Mouse (Mus musculus) embryonic facial prominence, embryonic 14.5 days (tissue): Measurements from ENCODE around the gene Gm17509. TPM values are rescaled to one million over a fixed set of nuclear protein-coding genes. Genes with fewer than 3 reads are reported as not detected.

ENCODE experiments used
- ATAC-seq: fragments of 200-750 bp; cut with Nextera tagmentation; 2 replicates; pipeline ENCODE4 v1.8.0; 2017; ENCODE audit warnings: low read depth, moderate number of reproducible peaks, moderate TSS enrichment
- DNase-seq: peaks from one replicate; pipeline ENCODE4 v3.0.0-alpha.2; 2015; ENCODE audit warnings: low spot score
- H3K27ac ChIP-seq: fragments of 300-500 bp; sonication (generic); replicated peaks from 2 replicates; pipeline ENCODE4 v1.5.1; 2014; ENCODE audit warnings: low read depth, mild to moderate bottlenecking, low read length, moderate library complexity
- H3K27me3 ChIP-seq: fragments of 300-500 bp; sonication (generic); replicated peaks from 2 replicates; pipeline ENCODE4 v1.6.1; 2014; ENCODE audit warnings: low read length; ENCODE audit not compliant: control insufficient read depth, insufficient read depth
- H3K36me3 ChIP-seq: fragments of 300-500 bp; sonication (generic); 2 replicates; pipeline ENCODE4 v1.6.1; 2014; ENCODE audit warnings: low read length, mixed read lengths; ENCODE audit not compliant: control insufficient read depth, insufficient read depth
- H3K4me1 ChIP-seq: fragments of 300-500 bp; sonication (generic); 2 replicates; pipeline ENCODE4 v1.6.1; 2014; ENCODE audit warnings: antibody characterized with exemption, low read length; ENCODE audit not compliant: control insufficient read depth, insufficient read depth
- H3K4me2 ChIP-seq: fragments of 300-500 bp; sonication (generic); 2 replicates; pipeline ENCODE4 v1.6.1; 2014; ENCODE audit warnings: low read depth, mild to moderate bottlenecking, low read length, moderate library complexity, mixed read lengths
- H3K4me3 ChIP-seq: fragments of 300-500 bp; sonication (generic); 2 replicates; pipeline ENCODE4 v1.5.1; 2014; ENCODE audit warnings: low read depth, mild to moderate bottlenecking, low read length
- H3K9ac ChIP-seq: fragments of 300-500 bp; sonication (generic); 2 replicates; pipeline ENCODE4 v1.6.1; 2014; ENCODE audit warnings: low read depth, mild to moderate bottlenecking, low read length, moderate library complexity, mixed read lengths
- H3K9me3 ChIP-seq: fragments of 300-500 bp; sonication (generic); 2 replicates; pipeline ENCODE4 v1.6.1; 2016; ENCODE audit warnings: low read length; ENCODE audit not compliant: control insufficient read depth
- WGBS: fragments of 180-500 bp; shearing (Covaris S2); extraction: QIAGEN DNeasy Blood & Tissue Kit; methylation state at CpG from one replicate; pipeline ENCODE4 v1.1.7; 2014; 5-methylcytosine and 5-hydroxymethylcytosine counted together
- polyA plus RNA-seq: library from polyadenylated mRNA; unstranded; fragments of >200 nt; fragmentation: Nextera tagmentation; extraction: Ambion mirVana; gene quantifications from 2 replicates; pipeline ENCODE4 v1.2.1, GENCODE M21; 2014

The Gm17509 gene
- polyA plus RNA-seq, 1 experiment from 2014 or later: 0.19 TPM

DNA sequence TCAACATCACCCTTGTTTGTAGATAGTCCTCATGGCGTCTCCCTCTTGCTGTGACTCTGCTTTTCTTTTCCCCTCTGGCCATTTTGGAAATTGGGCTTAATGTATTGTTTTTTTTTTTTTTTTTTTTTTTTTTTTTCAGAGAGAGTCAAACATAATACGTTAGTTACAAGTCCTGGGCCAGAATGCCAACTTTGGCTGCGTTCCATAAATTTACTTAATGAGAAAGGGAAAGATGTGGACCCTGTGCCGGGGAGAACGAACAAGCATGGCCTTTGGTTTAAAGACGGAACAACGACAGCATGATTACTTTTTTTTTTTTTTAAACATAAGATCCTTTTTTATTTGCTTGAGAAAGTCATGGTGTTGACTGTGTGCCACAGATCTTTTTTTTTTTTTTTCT lies 13.6 kb upstream of the Gm17509 start:
- no peaks in the 10 kb centered on the region for H3K27me3 ChIP-seq
- H3K36me3 ChIP-seq: no peaks in the 10 kb centered on the region
- no peak for ATAC-seq
- H3K4me2 ChIP-seq: no peak overlapping the region
- 0 out of 2 replicates have a peak, but pooled peaks cover 3% of the 10 kb centered on the region for H3K9me3 ChIP-seq
- WGBS: 59% methylated on average over 7 of the region's 7 CpGs
- no peak for DNase-seq
- no peak overlapping the region for H3K4me3 ChIP-seq
- no peak overlapping the region for H3K9ac ChIP-seq
- H3K27ac ChIP-seq: no peak overlapping the region
- H3K4me1 ChIP-seq: peaks cover 9% of the 10 kb centered on the region; the same call in 1 of the 2 replicates

DNA sequence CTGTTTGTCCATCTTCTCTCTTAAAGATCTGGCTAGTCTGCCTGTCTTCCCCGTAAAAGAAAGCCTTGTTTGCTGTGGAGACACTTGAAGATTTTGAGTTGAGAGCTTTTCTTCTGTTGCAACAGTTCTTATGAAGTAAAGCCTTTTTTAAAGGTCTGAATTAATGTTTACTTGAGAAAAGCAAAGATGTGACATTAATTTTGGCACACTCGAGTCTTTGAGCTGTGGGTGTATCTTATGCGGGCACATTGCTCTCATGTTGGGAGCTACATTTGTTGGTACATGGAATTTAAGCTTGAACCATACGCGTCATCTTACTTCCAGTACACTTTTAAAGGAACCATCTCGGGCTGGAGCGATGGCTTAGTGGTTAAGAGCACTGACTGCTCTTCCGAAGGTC lies 12.9 kb upstream of the Gm17509 start:
- Histone ChIP-seq H3K36me3 (no peaks in the 10 kb centered on the region), H3K9me3 (no peaks in the 10 kb centered on the region), H3K27me3 (no peaks in the 10 kb centered on the region), H3K27ac (no peak overlapping the region; the same call in 1 of the 2 replicates), H3K4me2 (no peak overlapping the region), H3K4me1 (peaks cover 9% of the 10 kb centered on the region; the same call in 1 of the 2 replicates), H3K4me3 (no peak overlapping the region), H3K9ac (no peak overlapping the region)
- no peak for ATAC-seq
- 86% methylated on average over 8 of the region's 8 CpGs for WGBS
- DNase-seq: no peak

DNA sequence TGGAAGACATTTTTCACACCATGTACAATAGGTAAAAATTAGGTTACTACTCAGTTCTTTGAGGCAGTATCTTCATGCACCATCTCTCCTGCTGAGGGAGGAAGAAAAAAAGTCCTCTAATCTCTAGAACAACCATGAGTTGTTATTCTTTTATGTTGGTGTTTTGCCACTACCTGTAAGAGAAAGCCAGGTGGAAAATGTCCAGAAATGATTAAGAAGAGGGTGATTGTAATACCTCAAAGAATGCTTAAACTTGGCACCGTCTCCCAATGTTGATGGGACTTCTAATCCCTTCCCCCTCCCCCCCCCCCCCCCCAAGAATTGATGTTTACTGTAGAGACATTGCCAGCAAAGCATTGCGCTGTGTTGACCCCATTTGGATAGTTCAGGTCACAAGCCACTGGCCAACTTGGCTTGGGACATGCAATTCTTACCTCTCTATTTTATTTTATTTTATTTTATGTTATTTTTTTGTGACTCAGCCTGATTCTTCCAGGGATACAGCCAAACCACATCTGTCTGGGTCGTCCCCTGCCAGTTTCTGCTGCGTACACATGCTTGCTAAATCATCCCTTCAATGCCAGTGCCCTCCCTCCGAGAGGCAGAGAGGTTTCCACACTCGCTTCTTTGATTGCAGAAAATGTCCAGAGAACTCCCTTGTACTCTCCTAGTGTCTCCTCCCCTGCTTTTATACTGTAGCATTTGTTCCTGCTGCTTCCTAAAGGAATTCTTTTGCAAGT lies 9.7 kb upstream of the Gm17509 start:
- H3K27ac ChIP-seq: no peak overlapping the region
- 57% methylated on average over 6 of the region's 6 CpGs for WGBS
- H3K9me3 ChIP-seq: no peaks in the 10 kb centered on the region
- no peaks in the 10 kb centered on the region for H3K27me3 ChIP-seq
- H3K9ac ChIP-seq: no peak overlapping the region
- no peak overlapping the region for H3K4me2 ChIP-seq
- no peaks in the 10 kb centered on the region for H3K36me3 ChIP-seq
- H3K4me1 ChIP-seq: peaks cover 2% of the 10 kb centered on the region; the same call in 1 of the 2 replicates
- no peak overlapping the region for H3K4me3 ChIP-seq
- peak; percentile 20; the same call in 1 of the 2 replicates for ATAC-seq
- peak; percentile 64 for DNase-seq

DNA sequence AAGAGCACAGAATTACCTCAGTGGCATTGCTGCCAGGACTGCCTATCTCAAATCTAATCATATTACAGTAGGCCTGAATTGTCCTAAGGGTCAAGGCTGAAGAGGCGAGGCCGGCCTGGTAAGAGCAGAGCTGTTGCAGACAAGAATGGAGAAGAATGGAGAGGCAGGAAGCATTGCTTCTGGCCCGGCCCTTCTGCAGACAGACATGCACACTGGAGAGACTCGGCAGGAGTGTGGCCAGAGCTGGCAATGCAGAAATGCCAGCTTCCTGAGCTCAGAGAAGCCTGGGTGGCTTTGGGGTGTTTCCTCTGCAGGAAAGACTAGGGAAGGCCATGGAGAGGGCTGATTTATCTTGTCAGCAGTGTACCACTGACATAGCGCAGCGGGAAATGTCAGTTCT lies 4.7 kb upstream of the Gm17509 start:
- ATAC-seq: no peak

DNA sequence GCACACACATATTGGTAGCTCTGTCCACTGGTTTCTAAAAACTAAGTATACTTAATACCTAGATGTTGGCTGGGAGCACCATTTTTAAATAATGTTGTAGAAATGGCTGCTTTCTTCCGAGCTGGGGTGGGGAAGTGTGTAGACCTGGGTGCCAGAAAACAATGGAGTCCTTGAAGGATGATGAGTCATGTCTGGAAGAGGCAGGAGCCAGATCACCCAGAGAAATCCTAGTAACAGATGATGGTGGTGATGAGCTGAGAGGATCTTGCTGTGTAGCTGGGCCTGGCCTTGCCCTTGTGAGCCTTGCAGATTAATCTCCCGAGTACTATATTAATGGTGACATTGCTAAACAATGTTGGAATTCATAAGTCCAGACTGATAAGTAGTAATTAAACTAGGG lies 4.0 kb upstream of the Gm17509 start:
- Histone ChIP-seq H3K27ac (no peak overlapping the region), H3K4me1 (peaks cover 9% of the 10 kb centered on the region; the same call in 1 of the 2 replicates), H3K27me3 (peaks cover 11% of the 10 kb centered on the region), H3K4me2 (no peak overlapping the region), H3K9ac (no peak overlapping the region), H3K4me3 (no peak overlapping the region), H3K9me3 (no peaks in the 10 kb centered on the region), H3K36me3 (no peaks in the 10 kb centered on the region)
- ATAC-seq (no peak), DNase-seq (no peak)
- 73% methylated on average over 2 of the region's 2 CpGs for WGBS

More for the DNA sequence above, 4.7 kb upstream of the Gm17509 start:
- H3K36me3 ChIP-seq: no peaks in the 10 kb centered on the region
- no peak overlapping the region for H3K4me2 ChIP-seq
- no peaks in the 10 kb centered on the region for H3K9me3 ChIP-seq
- H3K27ac ChIP-seq: no peak overlapping the region
- 0 out of 2 replicates have a peak, but pooled peaks cover 5% of the 10 kb centered on the region for H3K27me3 ChIP-seq
- DNase-seq: no peak
- H3K4me1 ChIP-seq: peaks cover 9% of the 10 kb centered on the region; the same call in 1 of the 2 replicates
- no peak overlapping the region for H3K4me3 ChIP-seq
- WGBS: 76% methylated on average over 6 of the region's 6 CpGs
- no peak overlapping the region for H3K9ac ChIP-seq

DNA sequence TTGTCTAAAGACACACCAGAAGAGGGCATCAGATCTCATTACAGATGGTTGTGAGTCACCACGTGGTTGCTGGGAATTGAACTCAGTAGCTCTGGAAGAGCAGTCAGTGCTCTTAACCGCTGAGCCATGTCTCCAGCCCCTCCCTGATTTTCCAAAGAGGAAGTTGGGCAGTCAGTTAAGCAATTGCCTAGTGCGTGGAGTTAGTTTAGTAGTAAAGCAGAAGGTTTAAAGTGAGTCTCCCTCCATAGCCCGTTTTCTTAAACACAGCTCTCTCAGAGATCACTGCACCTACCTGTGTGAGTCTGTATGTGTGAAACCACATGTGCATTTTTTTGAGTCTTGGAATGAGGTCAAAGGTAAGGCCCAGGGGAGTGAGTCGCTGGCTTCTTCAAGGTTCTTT lies 2.2 kb upstream of the Gm17509 start:
- Histone ChIP-seq H3K9me3 (no peaks in the 10 kb centered on the region), H3K27me3 (peaks cover 12% of the 10 kb centered on the region), H3K4me2 (no peak overlapping the region), H3K9ac (no peak overlapping the region), H3K27ac (no peak overlapping the region), H3K4me1 (peaks cover 9% of the 10 kb centered on the region; the same call in 1 of the 2 replicates), H3K4me3 (no peak overlapping the region), H3K36me3 (no peaks in the 10 kb centered on the region)
- ATAC-seq: no peak
- no peak for DNase-seq
- 41% methylated on average over 5 of the region's 5 CpGs for WGBS

DNA sequence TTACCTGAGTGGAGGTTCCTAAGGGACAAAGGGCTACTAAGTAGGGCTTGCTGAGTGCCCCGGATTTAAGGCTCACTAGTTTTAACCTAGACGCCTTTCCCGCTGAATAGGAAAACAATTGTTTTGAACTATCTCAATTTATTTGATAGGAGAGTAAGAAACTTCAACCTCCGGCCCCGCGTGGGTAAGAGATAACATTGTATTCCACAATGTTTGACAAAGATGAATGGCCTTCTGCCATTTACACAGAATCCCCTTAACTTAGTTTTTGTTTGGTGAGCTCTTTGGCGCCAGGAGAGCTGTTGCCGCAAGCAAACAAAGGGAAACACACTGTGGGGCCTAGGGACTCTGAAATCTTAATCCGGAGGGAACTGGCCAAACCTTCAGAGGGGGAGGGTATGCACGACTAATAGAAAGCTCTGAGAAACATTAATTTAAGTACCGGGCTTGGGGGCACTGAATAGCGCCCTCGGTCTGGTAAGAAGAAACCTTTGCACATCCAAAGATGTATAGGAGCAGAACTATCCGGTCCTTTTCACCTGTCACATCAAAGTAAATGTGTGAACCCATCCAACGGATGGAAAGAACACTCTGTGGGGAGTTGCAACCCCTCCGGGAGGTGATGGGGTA lies 889 bp downstream of the Gm17509 start:
- Histone ChIP-seq H3K4me3 (peak overlapping the region; percentile 65), H3K27ac (peak overlapping the region; percentile 71; the same call in 1 of the 2 replicates), H3K9ac (peak overlapping the region; percentile 72), H3K27me3 (peaks cover 12% of the 10 kb centered on the region), H3K4me2 (peak overlapping the region; percentile 80), H3K36me3 (no peaks in the 10 kb centered on the region), H3K9me3 (no peaks in the 10 kb centered on the region), H3K4me1 (peaks cover 9% of the 10 kb centered on the region; the same call in 1 of the 2 replicates)
- WGBS: 9% methylated on average over 16 of the region's 16 CpGs
- ATAC-seq (peak; percentile 31; the same call in 1 of the 2 replicates), DNase-seq (no peak)

DNA sequence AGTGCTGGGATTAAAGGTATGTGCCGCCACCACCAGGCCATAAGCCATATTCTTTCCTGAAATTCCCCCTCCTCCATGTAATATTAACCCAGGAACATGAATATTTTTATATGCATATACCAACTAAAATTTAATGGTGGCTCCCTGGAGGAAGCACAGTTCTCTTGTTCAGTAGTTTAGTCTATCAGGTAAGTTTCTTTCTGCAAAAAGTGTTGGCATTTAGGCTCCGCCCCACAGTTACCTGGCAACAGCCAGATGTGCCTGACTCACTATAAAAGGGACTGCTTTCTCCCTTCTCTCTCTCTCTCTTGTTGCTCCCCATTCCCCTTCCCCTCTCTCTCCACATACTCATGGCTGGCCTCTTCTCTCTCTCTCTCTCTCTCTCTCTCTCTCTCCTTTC lies 2.8 kb downstream of the Gm17509 start:
- H3K9me3 ChIP-seq: no peaks in the 10 kb centered on the region
- H3K4me2 ChIP-seq: no peak overlapping the region
- 80% methylated on average over 2 of the region's 2 CpGs for WGBS
- no peaks in the 10 kb centered on the region for H3K36me3 ChIP-seq
- H3K4me1 ChIP-seq: peaks cover 9% of the 10 kb centered on the region; the same call in 1 of the 2 replicates
- ATAC-seq (no peak), DNase-seq (no peak)
- H3K9ac ChIP-seq: no peak overlapping the region
- H3K4me3 ChIP-seq: no peak overlapping the region
- peaks cover 12% of the 10 kb centered on the region for H3K27me3 ChIP-seq
- no peak overlapping the region for H3K27ac ChIP-seq
